Mouse (Mus musculus): ENCODE results near the gene Jakmip3. TPM values are rescaled to one million over a fixed set of nuclear protein-coding genes. Genes with fewer than 3 reads are reported as not detected.

Gene Jakmip3
- polyA plus RNA-seq (2012; rRNA removed; ENCODE audit: low replicate concordance) = 0.37 and 0.52 TPM in 2 replicates

DNA sequence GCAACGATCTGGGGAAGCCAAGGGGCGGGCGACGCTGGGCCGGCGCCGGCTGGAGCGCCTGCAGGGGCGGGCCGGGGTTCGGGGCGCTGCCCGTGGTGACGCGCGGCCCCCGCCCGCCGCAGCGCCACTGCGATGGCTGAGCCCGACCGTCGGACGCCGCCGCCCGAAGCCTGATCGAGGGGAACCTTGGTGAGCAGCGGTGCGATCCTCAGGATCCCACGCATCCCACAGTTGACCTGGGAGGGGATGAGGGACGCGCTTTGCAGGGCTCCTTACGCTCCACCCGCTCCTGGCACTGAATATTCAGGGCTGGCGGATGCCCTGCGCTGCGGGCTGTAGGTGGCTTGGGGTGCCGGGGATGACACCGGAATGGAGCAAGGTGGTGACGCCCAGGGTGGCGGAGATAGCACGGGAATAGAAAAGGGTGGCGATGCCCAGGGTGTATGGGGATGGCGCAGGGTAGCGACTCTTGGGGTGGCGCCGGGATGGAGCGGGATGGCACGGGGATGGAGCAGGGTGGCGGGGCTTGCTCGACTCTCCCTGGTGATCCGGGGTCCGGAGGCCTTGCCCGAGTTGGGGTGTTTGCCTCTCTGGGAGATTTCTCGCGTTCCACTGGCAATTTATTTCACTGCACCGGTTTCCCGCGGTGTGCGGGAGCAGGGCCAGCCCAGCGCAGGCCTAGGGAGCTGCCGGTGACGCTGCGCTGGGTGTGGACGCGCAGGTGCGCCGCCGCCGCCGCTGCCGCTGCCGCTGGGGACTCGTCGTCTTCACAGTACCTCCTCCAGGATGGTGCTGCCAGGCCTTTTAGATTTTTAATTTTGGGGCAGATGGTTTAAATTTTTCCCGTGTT, at the start of gene Jakmip3:
Gene Jakmip3, plus strand, starts transcription at position 119 of the 850 bp plus-strand sequence.

DNA sequence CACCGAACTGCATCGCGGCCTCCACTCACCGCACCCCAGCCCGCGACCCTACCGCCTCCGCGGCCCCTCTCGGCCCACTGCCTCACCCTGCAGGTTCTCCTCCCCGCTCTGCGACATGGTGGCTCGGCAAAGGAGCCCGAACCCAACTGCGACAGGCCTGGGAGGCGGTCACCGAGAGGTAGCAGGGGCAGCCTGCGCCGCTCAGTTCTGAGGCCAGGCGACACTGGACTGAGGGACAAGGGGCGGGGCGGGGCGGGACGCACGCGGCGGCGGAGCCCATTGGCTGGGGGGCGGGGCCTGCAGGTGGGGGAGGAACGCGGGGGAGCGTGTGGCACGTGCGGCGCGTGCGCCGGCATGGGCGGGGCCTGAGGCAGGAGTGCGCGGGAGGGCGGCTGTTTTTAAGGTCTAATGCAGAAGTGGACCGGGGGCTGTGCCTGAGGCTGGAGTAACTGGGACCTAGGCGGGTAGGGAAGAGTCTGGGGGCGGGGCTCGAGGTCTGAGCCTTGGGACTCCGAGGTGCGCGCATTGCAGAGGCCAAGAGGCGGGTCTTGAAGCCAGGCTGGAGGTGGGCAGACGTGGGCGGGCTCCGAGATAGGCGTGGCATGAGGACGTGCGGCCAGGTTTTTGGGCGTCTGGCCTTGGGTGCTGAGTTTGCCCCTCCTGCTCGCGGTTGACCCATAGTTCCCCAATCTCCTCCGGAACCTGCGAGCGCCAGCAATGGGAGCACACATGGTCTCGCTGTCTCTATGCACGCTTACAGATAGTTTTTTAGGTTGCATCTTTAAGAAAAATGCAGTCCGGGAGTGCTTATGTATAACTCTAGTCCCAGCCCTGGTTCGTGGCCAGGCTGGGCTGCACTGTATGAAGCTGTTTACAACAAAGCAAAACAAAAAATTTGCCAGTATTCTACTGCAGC, 31.0 kb upstream of the Jakmip3 start, which contains the start of gene Bnip3:
Gene Bnip3, minus strand, starts transcription at position 243 of the 916 bp plus-strand sequence.

DNA sequence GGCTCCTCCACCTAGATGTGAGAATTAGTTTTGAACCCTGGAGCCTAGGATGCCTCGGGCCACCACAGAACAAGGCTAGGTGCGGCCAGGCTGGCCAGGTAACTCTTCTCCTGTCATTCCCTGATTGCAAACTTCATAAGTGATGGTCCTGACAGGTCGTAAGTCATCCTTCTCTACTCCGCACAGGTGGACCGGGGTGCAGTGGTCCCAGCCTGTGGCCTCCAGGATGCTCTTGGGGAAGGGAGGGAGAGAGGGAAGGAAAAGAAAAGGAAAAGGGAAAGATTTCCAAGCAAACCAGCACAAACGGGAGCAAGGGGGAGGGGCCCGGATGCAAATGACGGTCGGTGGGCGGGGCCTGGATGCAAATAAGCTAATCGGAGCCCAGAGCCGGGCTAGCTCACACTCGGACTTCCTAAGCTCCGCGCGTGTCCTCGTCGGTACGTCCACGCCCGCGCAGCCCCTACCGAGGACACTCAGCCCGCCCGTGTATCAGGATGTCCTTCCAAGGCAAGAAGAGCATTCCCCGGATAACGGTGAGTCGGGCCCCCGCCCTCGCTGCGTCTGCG, 145.2 kb downstream of the Jakmip3 start, which contains the start of gene Dpysl4:
Gene Dpysl4, plus strand, starts transcription at position 373 of the 566 bp plus-strand sequence.

Other genes starting within 250 kb of the Jakmip3 start
- 15.0 and 34.5 TPM in 2 replicates for gene Ppp2r2d, start 94.7 kb upstream of the Jakmip3 start, polyA plus RNA-seq (2012; rRNA removed; ENCODE audit: low replicate concordance)
- gene Mapk1ip1, start 94.5 kb upstream of the Jakmip3 start, polyA plus RNA-seq (2012; rRNA removed; ENCODE audit: low replicate concordance) = 57.9 and 106 TPM in 2 replicates
- 56.3 and 88.3 TPM in 2 replicates for gene Bnip3, start 31.2 kb upstream of the Jakmip3 start, polyA plus RNA-seq (2012; rRNA removed; ENCODE audit: low replicate concordance)
- 0.49 and 0.52 TPM in 2 replicates for gene Dpysl4, start 145.3 kb downstream of the Jakmip3 start, polyA plus RNA-seq (2012; rRNA removed; ENCODE audit: low replicate concordance)